Mouse (Mus musculus) embryonic facial prominence, embryonic 15.5 days (tissue): Measurements from ENCODE around the gene Skap2. TPM values are rescaled to one million over a fixed set of nuclear protein-coding genes. Genes with fewer than 3 reads are reported as not detected.

Source experiments
- ATAC-seq: fragments of 200-750 bp; cut with Nextera tagmentation; 2 replicates; pipeline ENCODE4 v1.8.0; 2017; ENCODE audit warnings: low read depth, moderate TSS enrichment; ENCODE audit not compliant: insufficient number of reproducible peaks, low FRiP score, low TSS enrichment
- H3K27ac ChIP-seq: fragments of 300-500 bp; sonication (generic); replicated peaks from 2 replicates; pipeline ENCODE4 v1.5.1; 2015; ENCODE audit warnings: mild to moderate bottlenecking, inconsistent platforms
- H3K27me3 ChIP-seq: fragments of 300-500 bp; sonication (generic); 2 replicates; pipeline ENCODE4 v1.6.1; 2015; ENCODE audit warnings: inconsistent platforms
- H3K36me3 ChIP-seq: fragments of 300-500 bp; sonication (generic); 2 replicates; pipeline ENCODE4 v1.6.1; 2015; ENCODE audit warnings: mild to moderate bottlenecking, inconsistent platforms
- H3K4me1 ChIP-seq: fragments of 300-500 bp; sonication (generic); 2 replicates; pipeline ENCODE4 v1.6.1; 2015; ENCODE audit warnings: inconsistent platforms
- H3K4me2 ChIP-seq: fragments of 300-500 bp; sonication (generic); replicated peaks from 2 replicates; pipeline ENCODE4 v1.6.1; 2015; ENCODE audit warnings: mild to moderate bottlenecking, inconsistent platforms
- H3K4me3 ChIP-seq: fragments of 300-500 bp; sonication (generic); replicated peaks from 2 replicates; pipeline ENCODE4 v1.5.1; 2015; ENCODE audit warnings: mild to moderate bottlenecking, inconsistent platforms
- H3K9ac ChIP-seq: fragments of 300-500 bp; sonication (generic); 2 replicates; pipeline ENCODE4 v1.6.1; 2015; ENCODE audit warnings: inconsistent platforms
- H3K9me3 ChIP-seq: fragments of 300-500 bp; sonication (generic); replicated peaks from 2 replicates; pipeline ENCODE4 v1.6.1; 2016; ENCODE audit warnings: inconsistent platforms
- WGBS: fragments of 180-500 bp; shearing (Covaris S2); methylation state at CpG from one replicate; pipeline ENCODE4 v1.1.7; 2015; 5-methylcytosine and 5-hydroxymethylcytosine counted together
- polyA plus RNA-seq: library from polyadenylated mRNA; unstranded; fragments of >200 nt; fragmentation: Nextera tagmentation; extraction: Ambion mirVana; gene quantifications from 2 replicates; pipeline ENCODE4 v1.2.1, GENCODE M21; 2015

Gene Skap2
- polyA plus RNA-seq, 1 experiment from 2014 or later: 14.3 TPM

DNA sequence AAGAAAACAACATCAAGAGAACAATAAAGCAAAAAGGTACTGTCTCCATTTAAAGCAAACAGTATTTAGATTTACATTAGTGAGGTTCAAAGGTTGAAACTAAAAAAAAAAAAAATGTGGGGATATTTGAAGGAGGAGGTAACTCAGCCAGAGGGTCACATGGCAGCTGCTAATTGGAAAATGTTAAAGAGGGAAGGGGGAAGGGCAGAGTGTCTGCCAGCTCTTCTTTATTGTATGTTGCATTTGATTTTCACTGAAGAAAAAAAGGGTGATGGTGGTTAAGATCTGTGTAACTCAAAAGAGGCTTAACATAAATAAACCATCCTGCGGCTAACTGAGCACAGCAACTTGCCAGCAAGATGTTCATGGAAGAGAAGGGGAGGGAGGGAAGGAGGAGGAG, 142.1 kb downstream of the Skap2 start:
- H3K4me2 ChIP-seq: no peak overlapping the region
- H3K36me3 ChIP-seq: no peaks in the 10 kb centered on the region
- H3K4me1 ChIP-seq: no peaks in the 10 kb centered on the region
- no peak overlapping the region for H3K4me3 ChIP-seq
- H3K9ac ChIP-seq: no peak overlapping the region
- H3K27ac ChIP-seq: no peak overlapping the region
- peaks cover 10% of the 10 kb centered on the region for H3K27me3 ChIP-seq
- 32% methylated on average over 1 of the region's 1 CpGs for WGBS
- ATAC-seq: no peak
- H3K9me3 ChIP-seq: no peaks in the 10 kb centered on the region

DNA sequence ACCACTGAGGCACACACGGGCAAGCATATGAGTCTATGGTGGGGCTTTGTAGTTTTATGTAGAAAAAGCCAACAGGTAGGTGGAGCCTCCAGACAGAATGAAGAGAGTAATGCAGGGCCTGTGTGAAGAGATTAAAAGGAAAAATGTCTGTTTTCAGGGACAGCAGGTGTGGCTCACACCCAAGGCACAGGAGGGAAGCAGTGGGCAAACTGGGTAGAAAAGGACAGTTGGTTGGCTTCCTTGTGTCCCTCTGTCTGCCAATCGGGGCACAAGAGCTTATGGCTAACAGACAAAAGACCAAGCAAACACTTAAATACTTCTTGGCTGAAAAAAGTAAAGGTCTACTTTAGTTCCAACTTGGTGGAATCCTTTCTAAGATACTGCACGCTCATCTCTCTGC, 145.8 kb downstream of the Skap2 start:
- Histone ChIP-seq H3K27me3 (no peaks in the 10 kb centered on the region), H3K27ac (no peak overlapping the region), H3K36me3 (no peaks in the 10 kb centered on the region), H3K4me1 (no peaks in the 10 kb centered on the region), H3K4me3 (no peak overlapping the region), H3K4me2 (no peak overlapping the region), H3K9me3 (no peaks in the 10 kb centered on the region), H3K9ac (no peak overlapping the region)
- ATAC-seq: no peak
- 80% methylated on average over 3 of the region's 3 CpGs for WGBS

GRCm38 (mm10) chr6:51863508-51863907, 148.8 kb downstream of the Skap2 start:
- Histone ChIP-seq H3K4me2 (no peak overlapping the region), H3K4me3 (no peak overlapping the region), H3K27ac (no peak overlapping the region), H3K9me3 (no peaks in the 10 kb centered on the region), H3K36me3 (no peaks in the 10 kb centered on the region), H3K9ac (no peak overlapping the region), H3K27me3 (no peaks in the 10 kb centered on the region), H3K4me1 (no peaks in the 10 kb centered on the region)
- ATAC-seq: no peak
- WGBS: 70% methylated on average over 4 of the region's 4 CpGs

DNA sequence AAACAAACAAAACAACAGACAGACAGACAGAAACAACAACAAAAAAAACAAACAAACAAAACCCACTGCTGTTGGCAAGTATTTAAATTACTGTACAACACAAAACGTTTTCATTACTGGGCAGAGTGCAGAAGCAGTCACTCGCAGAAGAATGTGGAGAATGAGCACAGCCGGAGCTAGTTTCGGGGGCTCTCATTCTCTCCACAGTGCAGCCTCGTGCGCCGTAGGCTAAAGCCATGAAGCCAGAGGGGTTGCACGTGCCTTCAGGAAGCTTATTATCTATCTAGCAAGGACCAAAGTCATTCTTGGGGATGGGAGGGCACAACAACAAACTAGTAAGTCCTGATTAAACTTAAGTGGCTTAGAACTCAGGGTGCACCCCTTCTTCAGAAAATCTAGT, 152.0 kb downstream of the Skap2 start:
- Histone ChIP-seq H3K36me3 (no peaks in the 10 kb centered on the region), H3K4me1 (0 out of 2 replicates have a peak, but pooled peaks cover 2% of the 10 kb centered on the region), H3K4me3 (no peak overlapping the region), H3K27ac (no peak overlapping the region), H3K9me3 (no peaks in the 10 kb centered on the region), H3K9ac (no peak overlapping the region), H3K27me3 (no peaks in the 10 kb centered on the region), H3K4me2 (no peak overlapping the region)
- ATAC-seq: no peak
- 8% methylated on average over 8 of the region's 8 CpGs for WGBS

DNA sequence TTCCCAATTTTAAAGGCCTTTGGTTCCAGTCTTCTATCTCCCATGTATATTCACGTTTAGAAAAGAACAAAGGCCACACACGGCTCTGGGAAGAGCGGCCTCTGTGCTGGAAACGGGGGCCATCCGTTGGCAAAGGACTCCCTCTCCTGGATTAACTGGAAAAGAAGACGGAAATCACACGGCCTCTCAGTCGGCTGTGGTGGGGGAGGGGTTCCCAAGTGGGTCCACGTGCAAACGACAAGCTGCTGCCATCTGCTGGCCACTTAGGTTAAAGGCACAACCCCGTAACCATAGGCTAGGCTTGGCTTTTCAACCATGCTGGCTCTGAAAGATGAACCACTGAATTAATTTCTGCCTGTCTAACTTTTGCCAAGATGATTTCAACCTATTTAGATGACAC, 154.5 kb downstream of the Skap2 start:
- H3K4me3 ChIP-seq: no peak overlapping the region
- H3K27me3 ChIP-seq: 0 out of 2 replicates have a peak, but pooled peaks cover 4% of the 10 kb centered on the region
- 0 out of 2 replicates have a peak, but pooled peaks cover 2% of the 10 kb centered on the region for H3K4me1 ChIP-seq
- H3K9ac ChIP-seq: no peak overlapping the region
- no peak overlapping the region for H3K27ac ChIP-seq
- under 1% methylated on average over 11 of the region's 11 CpGs for WGBS
- 0 out of 2 replicates have a peak overlapping the region, but pooled peaks have one; percentile 29 for H3K4me2 ChIP-seq
- H3K9me3 ChIP-seq: no peaks in the 10 kb centered on the region
- ATAC-seq: peak; percentile 88
- no peaks in the 10 kb centered on the region for H3K36me3 ChIP-seq

GRCm38 (mm10) chr6:51853291-51853690, 159.1 kb downstream of the Skap2 start:
- 64% methylated on average over 3 of the region's 3 CpGs for WGBS
- Histone ChIP-seq H3K4me3 (no peak overlapping the region), H3K4me2 (no peak overlapping the region), H3K9me3 (no peaks in the 10 kb centered on the region), H3K27me3 (peaks cover 17% of the 10 kb centered on the region), H3K36me3 (no peaks in the 10 kb centered on the region), H3K9ac (no peak overlapping the region), H3K4me1 (peaks cover 8% of the 10 kb centered on the region; the same call in 1 of the 2 replicates), H3K27ac (no peak overlapping the region)
- ATAC-seq: no peak

DNA sequence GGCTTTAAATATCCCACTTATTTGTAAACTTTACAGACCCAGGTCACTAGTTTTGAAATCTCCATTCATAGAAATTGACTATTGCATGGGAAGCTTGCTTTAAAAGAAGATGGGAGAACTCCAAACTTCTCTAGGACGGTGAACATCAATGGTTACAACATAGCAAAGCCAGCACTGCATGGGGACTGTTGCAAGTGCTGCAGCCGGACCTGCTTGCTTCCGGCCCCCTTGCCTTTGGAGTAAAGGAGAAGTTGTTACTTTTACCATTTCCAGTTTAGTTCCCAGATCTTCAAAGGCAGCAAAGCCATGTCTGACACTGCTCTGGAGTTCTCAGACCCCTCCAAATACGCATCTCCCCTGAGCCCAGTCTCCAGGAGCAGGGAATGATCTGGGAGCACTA, 159.7 kb downstream of the Skap2 start:
- H3K27me3 ChIP-seq: peaks cover 23% of the 10 kb centered on the region
- H3K4me3 ChIP-seq: no peak overlapping the region

GRCm38 (mm10) chr6:51851544-51851943, 160.8 kb downstream of the Skap2 start:
- no peak for ATAC-seq
- WGBS: 25% methylated on average over 7 of the region's 7 CpGs

More for the DNA sequence above, 159.7 kb downstream of the Skap2 start:
- no peak for ATAC-seq
- Histone ChIP-seq H3K4me1 (peaks cover 7% of the 10 kb centered on the region; the same call in 1 of the 2 replicates), H3K9me3 (no peaks in the 10 kb centered on the region), H3K9ac (no peak overlapping the region), H3K36me3 (no peaks in the 10 kb centered on the region), H3K27ac (no peak overlapping the region), H3K4me2 (no peak overlapping the region)
- 60% methylated on average over 4 of the region's 4 CpGs for WGBS

GRCm38 (mm10) chr6:51850030-51850817, 162.1 kb downstream of the Skap2 start:
- no peaks in the 10 kb centered on the region for H3K9me3 ChIP-seq
- H3K4me2 ChIP-seq: no peak overlapping the region
- no peak overlapping the region for H3K4me3 ChIP-seq
- H3K27me3 ChIP-seq: peaks cover 42% of the 10 kb centered on the region
- H3K9ac ChIP-seq: no peak overlapping the region
- no peak overlapping the region for H3K27ac ChIP-seq
- H3K36me3 ChIP-seq: no peaks in the 10 kb centered on the region
- ATAC-seq: no peak
- H3K4me1 ChIP-seq: peaks cover 6% of the 10 kb centered on the region; the same call in 1 of the 2 replicates
- WGBS: 77% methylated on average over 13 of the region's 13 CpGs

More at GRCm38 (mm10) chr6:51851544-51851943, 160.8 kb downstream of the Skap2 start:
- H3K9ac ChIP-seq: no peak overlapping the region
- H3K4me2 ChIP-seq: no peak overlapping the region
- H3K9me3 ChIP-seq: no peaks in the 10 kb centered on the region
- H3K27ac ChIP-seq: no peak overlapping the region
- no peak overlapping the region for H3K4me3 ChIP-seq
- peaks cover 6% of the 10 kb centered on the region; the same call in 1 of the 2 replicates for H3K4me1 ChIP-seq
- H3K27me3 ChIP-seq: peaks cover 34% of the 10 kb centered on the region
- H3K36me3 ChIP-seq: no peaks in the 10 kb centered on the region

DNA sequence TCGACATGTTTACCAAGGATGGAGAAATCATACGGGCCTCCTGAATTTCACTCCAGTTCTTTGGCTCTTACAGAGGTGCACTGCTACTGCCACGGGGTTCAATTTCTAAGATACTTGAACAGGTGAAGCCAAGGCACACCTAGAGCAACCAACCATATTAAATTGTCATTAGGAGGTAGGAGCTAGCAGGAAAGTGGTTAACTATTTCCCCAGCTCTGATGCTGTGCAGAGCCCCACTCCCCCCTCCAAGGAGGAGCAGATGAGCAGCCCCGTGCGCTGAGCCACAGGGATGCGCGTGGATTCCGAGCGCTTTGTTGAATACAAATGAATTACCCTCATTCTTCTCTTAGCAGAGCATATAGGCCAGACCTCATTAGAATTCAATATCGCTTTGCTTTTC, 162.8 kb downstream of the Skap2 start:
- Histone ChIP-seq H3K27ac (no peak overlapping the region), H3K9ac (no peak overlapping the region), H3K4me1 (peaks cover 6% of the 10 kb centered on the region; the same call in 1 of the 2 replicates), H3K36me3 (no peaks in the 10 kb centered on the region), H3K4me2 (no peak overlapping the region), H3K9me3 (no peaks in the 10 kb centered on the region), H3K4me3 (no peak overlapping the region), H3K27me3 (peaks cover 42% of the 10 kb centered on the region)
- WGBS: 53% methylated on average over 10 of the region's 10 CpGs
- ATAC-seq: no peak

GRCm38 (mm10) chr6:51844106-51844505, 168.2 kb downstream of the Skap2 start:
- no peak for ATAC-seq
- no peaks in the 10 kb centered on the region for H3K36me3 ChIP-seq
- WGBS: 46% methylated on average over 11 of the region's 11 CpGs
- peaks cover 5% of the 10 kb centered on the region; the same call in 1 of the 2 replicates for H3K4me1 ChIP-seq
- no peaks in the 10 kb centered on the region for H3K9me3 ChIP-seq
- no peak overlapping the region for H3K4me2 ChIP-seq
- no peak overlapping the region for H3K27ac ChIP-seq
- H3K27me3 ChIP-seq: peaks cover 29% of the 10 kb centered on the region
- H3K4me3 ChIP-seq: no peak overlapping the region
- no peak overlapping the region for H3K9ac ChIP-seq
